Mouse (Mus musculus) limb, embryonic 14.5 days (tissue): Measurements from ENCODE around the gene Clca1. TPM values are rescaled to one million over a fixed set of nuclear protein-coding genes. Genes with fewer than 3 reads are reported as not detected.
"Not testable (repeated sequence)": the region's sequence is repeated elsewhere in the genome, so short reads cannot be mapped to it uniquely, and the experiment has no call there.

Experiments
- ATAC-seq: fragments of 200-750 bp; cut with Nextera tagmentation; 2 replicates; pipeline ENCODE4 v1.8.0; 2017; ENCODE audit warnings: low read depth, moderate number of reproducible peaks, moderate TSS enrichment; ENCODE audit not compliant: low FRiP score
- DNase-seq: peaks from one replicate; pipeline ENCODE4 v3.0.0-alpha.2; 2015; ENCODE audit warnings: low spot score
- H3K27ac ChIP-seq: fragments of 300-500 bp; sonication (generic); replicated peaks from 2 replicates; pipeline ENCODE4 v1.5.1; 2014; ENCODE audit warnings: low read depth, mild to moderate bottlenecking, low read length, moderate library complexity, mixed read lengths
- H3K27me3 ChIP-seq: fragments of 300-500 bp; sonication (generic); 2 replicates; pipeline ENCODE4 v1.6.1; 2014; ENCODE audit warnings: low read length, mixed read lengths; ENCODE audit not compliant: control insufficient read depth, insufficient read depth
- H3K36me3 ChIP-seq: fragments of 300-500 bp; sonication (generic); 2 replicates; pipeline ENCODE4 v1.6.1; 2014; ENCODE audit warnings: mild to moderate bottlenecking, low read length, moderate library complexity, mixed read lengths; ENCODE audit not compliant: control insufficient read depth, insufficient read depth
- H3K4me1 ChIP-seq: fragments of 300-500 bp; sonication (generic); 2 replicates; pipeline ENCODE4 v1.6.1; 2014; ENCODE audit warnings: antibody characterized with exemption, low read length, mixed read lengths; ENCODE audit not compliant: control insufficient read depth, insufficient read depth
- H3K4me2 ChIP-seq: fragments of 300-500 bp; sonication (generic); replicated peaks from 2 replicates; pipeline ENCODE4 v1.6.1; 2014; ENCODE audit warnings: low read depth, mild to moderate bottlenecking, low read length, moderate library complexity; ENCODE audit not compliant: severe bottlenecking
- H3K4me3 ChIP-seq: fragments of 300-500 bp; sonication (generic); replicated peaks from 2 replicates; pipeline ENCODE4 v1.5.1; 2014; ENCODE audit warnings: low read length
- H3K9ac ChIP-seq: fragments of 300-500 bp; sonication (generic); 2 replicates; pipeline ENCODE4 v1.6.1; 2014; ENCODE audit warnings: mild to moderate bottlenecking, low read depth, low read length, moderate library complexity; ENCODE audit not compliant: severe bottlenecking
- H3K9me3 ChIP-seq: fragments of 300-500 bp; sonication (generic); 2 replicates; pipeline ENCODE4 v1.6.1; 2016; ENCODE audit warnings: low read length; ENCODE audit not compliant: control insufficient read depth
- POLR2A ChIP-seq: fragments of 200-500 bp; IDR thresholded peaks from 2 replicates; pipeline ENCODE4 v1.8.0; 2012; ENCODE audit warnings: inconsistent platforms, mild to moderate bottlenecking, moderate library complexity, borderline replicate concordance; ENCODE audit not compliant: insufficient read depth, insufficient read length; ENCODE audit errors: extremely low read depth
- WGBS: fragments of 180-500 bp; shearing (Covaris S2); extraction: QIAGEN DNeasy Blood & Tissue Kit; methylation state at CpG from one replicate; pipeline ENCODE4 v1.1.7; 2014; 5-methylcytosine and 5-hydroxymethylcytosine counted together
- polyA plus RNA-seq, 2 experiments: library from polyadenylated mRNA; depleted of rRNA in 1 of 2; stranded (reverse) in 1 of 2; unstranded in 1 of 2; fragments of >200 nt; fragmentation: Nextera tagmentation in 1 of 2; extraction: Ambion mirVana in 1 of 2; gene quantifications; 2 replicates each; pipeline versions ENCODE4 v1.2.1 to v1.2.3; 2012 to 2014

The Clca1 gene
- polyA plus RNA-seq (2012; rRNA removed) (0.18 TPM in 2 replicates), polyA plus RNA-seq (2014; fragmentation: Nextera tagmentation; extraction: Ambion mirVana) (not detected in 2 replicates)

- H3K27ac ChIP-seq = no peak within 1 kb of the TSS
- H3K36me3 ChIP-seq = no peaks in the 10 kb centered on the region
- H3K4me3 ChIP-seq = no peak within 1 kb of the TSS
- H3K4me2 ChIP-seq = no peak within 1 kb of the TSS
- no peaks in the 10 kb centered on the region for H3K9me3 ChIP-seq
- DNase-seq (no peak), ATAC-seq (no peak)
- H3K9ac ChIP-seq = no peak within 1 kb of the TSS
- H3K4me1 ChIP-seq = no peaks in the 10 kb centered on the region
- TF ChIP-seq POLR2A = no peak
- no peaks in the 10 kb centered on the region for H3K27me3 ChIP-seq
These were observed at the start of gene Clca1 for GRCm38 (mm10) chr3:145032676-145033075. Gene Clca1 (minus strand): TSS chr3:145032776.

- Histone ChIP-seq H3K4me1 (no peaks in the 10 kb centered on the region), H3K4me3 (no peak overlapping the region), H3K4me2 (no peak overlapping the region), H3K27ac (no peak overlapping the region), H3K27me3 (no peaks in the 10 kb centered on the region), H3K36me3 (no peaks in the 10 kb centered on the region), H3K9ac (no peak overlapping the region), H3K9me3 (no peaks in the 10 kb centered on the region)
- ATAC-seq (no peak), DNase-seq (no peak)
- TF ChIP-seq POLR2A = no peak
- 77% methylated on average over 8 of the region's 8 CpGs for WGBS
These were observed 48.3 kb upstream of the Clca1 start for GRCm38 (mm10) chr3:145080904-145081303.

GRCm38 (mm10) chr3:145078405-145078804 is 45.8 kb upstream of the Clca1 start:
- no peak overlapping the region for H3K4me2 ChIP-seq
- no peak overlapping the region for H3K27ac ChIP-seq
- no peak overlapping the region for H3K9ac ChIP-seq
- no peak for TF ChIP-seq POLR2A
- DNase-seq = no peak
- no peak overlapping the region for H3K4me3 ChIP-seq
- no peaks in the 10 kb centered on the region for H3K9me3 ChIP-seq
- H3K4me1 ChIP-seq = no peaks in the 10 kb centered on the region
- no peak for ATAC-seq
- 87% methylated on average over 6 of the region's 6 CpGs for WGBS
- no peaks in the 10 kb centered on the region for H3K27me3 ChIP-seq
- H3K36me3 ChIP-seq = no peaks in the 10 kb centered on the region

DNA sequence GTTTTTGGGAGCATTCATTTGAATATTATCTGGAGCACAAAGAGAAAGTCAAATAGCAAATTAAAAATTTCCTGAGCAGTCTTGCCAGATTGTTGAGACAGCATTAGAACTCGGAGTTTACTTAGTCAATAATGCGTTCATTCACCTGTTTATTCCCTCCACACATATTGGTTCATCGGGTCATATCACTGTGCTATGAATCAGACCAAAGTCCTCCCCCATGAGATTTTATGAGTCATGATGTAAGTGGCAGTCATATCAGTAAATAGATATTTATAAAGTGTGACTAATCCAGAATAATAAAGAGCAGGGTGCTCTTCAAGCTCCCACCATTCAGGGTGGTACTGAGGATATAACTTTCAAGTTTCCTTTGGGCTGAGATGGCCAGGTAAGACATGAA is 39.8 kb upstream of the Clca1 start:
- DNase-seq (no peak), ATAC-seq (no peak)
- TF ChIP-seq POLR2A = no peak
- Histone ChIP-seq H3K27ac (no peak overlapping the region), H3K27me3 (no peaks in the 10 kb centered on the region), H3K9me3 (no peaks in the 10 kb centered on the region), H3K36me3 (no peaks in the 10 kb centered on the region), H3K9ac (no peak overlapping the region), H3K4me1 (no peaks in the 10 kb centered on the region), H3K4me3 (no peak overlapping the region), H3K4me2 (no peak overlapping the region)
- 88% methylated on average over 3 of the region's 3 CpGs for WGBS

DNA sequence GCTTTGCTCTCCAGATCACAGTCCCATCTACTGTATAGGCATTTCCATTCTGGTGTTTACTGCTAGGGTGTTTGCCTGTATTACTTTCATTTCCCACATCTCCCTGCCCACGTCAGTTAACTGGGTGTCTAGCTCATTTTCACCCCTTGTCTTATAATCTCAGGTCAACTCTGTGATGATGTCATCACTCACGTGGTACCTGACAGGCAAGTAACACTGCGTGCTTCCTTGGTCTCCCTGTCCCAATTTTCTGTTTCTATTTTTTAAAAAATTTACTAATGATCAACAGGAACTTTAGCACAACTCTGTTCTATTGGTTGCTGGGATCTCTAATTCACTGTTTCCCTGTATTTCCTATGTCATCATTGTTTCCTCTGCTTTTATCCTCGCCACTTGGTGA is 36.4 kb upstream of the Clca1 start:
- Histone ChIP-seq H3K27me3 (no peaks in the 10 kb centered on the region), H3K9me3 (no peaks in the 10 kb centered on the region), H3K4me2 (no peak overlapping the region), H3K36me3 (no peaks in the 10 kb centered on the region), H3K9ac (no peak overlapping the region), H3K4me1 (no peaks in the 10 kb centered on the region), H3K4me3 (no peak overlapping the region), H3K27ac (no peak overlapping the region)
- no peak for ATAC-seq
- no peak for DNase-seq
- TF ChIP-seq POLR2A = no peak
- WGBS = 78% methylated on average over 4 of the region's 4 CpGs

DNA sequence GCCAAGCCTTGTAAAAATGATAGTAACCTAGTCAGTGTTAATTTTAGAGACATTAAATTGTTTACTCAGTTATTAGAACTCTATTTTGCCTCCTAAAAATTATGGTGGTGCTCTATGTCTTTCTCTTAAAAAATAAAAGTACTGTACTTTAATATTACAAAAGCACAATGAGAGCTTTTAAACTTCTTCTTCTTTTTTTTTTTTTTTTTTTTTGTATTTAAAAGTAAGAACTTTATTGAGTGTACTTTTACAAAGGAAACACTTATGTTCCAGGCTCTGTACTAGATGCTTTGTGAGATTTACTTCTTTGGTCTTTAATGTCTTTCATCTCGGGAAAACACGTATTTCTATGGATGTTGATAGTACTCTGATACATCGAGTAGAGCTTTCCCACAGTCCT is 22.6 kb upstream of the Clca1 start:
- H3K9me3 ChIP-seq, H3K4me1 ChIP-seq, H3K36me3 ChIP-seq, DNase-seq, H3K27me3 ChIP-seq, H3K4me2 ChIP-seq, H3K4me3 ChIP-seq, H3K9ac ChIP-seq, H3K27ac ChIP-seq, ATAC-seq: not testable (repeated sequence)
- WGBS = 89% methylated on average over 3 of the region's 3 CpGs
